Mouse (Mus musculus) layer of hippocampus, adult 2 months (tissue): ENCODE measurements around the gene Hmox1. TPM values are rescaled to one million over a fixed set of nuclear protein-coding genes. Genes with fewer than 3 reads are reported as not detected.
A peak's percentile ranks its signal among the peaks of the same experiment; 100 is the strongest.

Source experiments
- DNase-seq, 2 experiments: peaks; one replicate each; pipeline ENCODE4 v3.0.0; 2022; ENCODE audit warnings: low spot score in 2 of 2
- H3K27ac ChIP-seq: fragments of 200-600 bp; 2 replicates; pipeline ENCODE4 v1.8.1; 2022
- H3K4me3 ChIP-seq: fragments of 200-600 bp; 2 replicates; pipeline ENCODE4 v1.8.1; 2022; ENCODE audit warnings: mild to moderate bottlenecking
- CTCF ChIP-seq: fragments of 200-600 bp; conservative IDR thresholded peaks from 2 replicates; pipeline ENCODE4 v1.8.1; 2022; ENCODE audit warnings: antibody characterized with exemption, mild to moderate bottlenecking, moderate library complexity
- total RNA-seq, 2 experiments: library from RNA; stranded (reverse); gene quantifications; 2 replicates each; pipeline ENCODE4 v1.2.3; 2021

The Hmox1 gene
- total RNA-seq, 2 experiments from 2014 or later: 6.1 to 6.2 TPM

GRCm38 (mm10) chr8:75078215-75078614 lies 15.2 kb upstream of the Hmox1 start:
- no peak for TF ChIP-seq CTCF
- no peak overlapping the region for H3K4me3 ChIP-seq
- no peak for DNase-seq
- no peak overlapping the region for H3K27ac ChIP-seq

- H3K27ac ChIP-seq: no peak overlapping the region
- no peak for DNase-seq
- no peak for TF ChIP-seq CTCF
- H3K4me3 ChIP-seq: no peak overlapping the region
Observed at GRCm38 (mm10) chr8:75078851-75079250, 14.6 kb upstream of the Hmox1 start.

- H3K4me3 ChIP-seq: no peak overlapping the region
- H3K27ac ChIP-seq: no peak overlapping the region
- TF ChIP-seq CTCF: no peak
- no peak for DNase-seq
Observed at GRCm38 (mm10) chr8:75081364-75082040, 11.9 kb upstream of the Hmox1 start.

GRCm38 (mm10) chr8:75082181-75082805 lies 11.1 kb upstream of the Hmox1 start:
- DNase-seq: no peak
- no peak; the same call in 1 of the 2 replicates for TF ChIP-seq CTCF
- H3K27ac ChIP-seq: no peak overlapping the region
- H3K4me3 ChIP-seq: no peak overlapping the region

- no peak for TF ChIP-seq CTCF
- H3K27ac ChIP-seq: peak overlapping the region; percentile 68; the same call in 1 of the 2 replicates
- peak overlapping the region; percentile 36 for H3K4me3 ChIP-seq
- DNase-seq: peak; percentile 72 to 74
Observed at GRCm38 (mm10) chr8:75083846-75084245, 9.6 kb upstream of the Hmox1 start.

- TF ChIP-seq CTCF: no peak
- H3K27ac ChIP-seq: no peak overlapping the region
- DNase-seq: no peak
- H3K4me3 ChIP-seq: no peak overlapping the region
Observed at GRCm38 (mm10) chr8:75084382-75085064, 8.9 kb upstream of the Hmox1 start.

- Histone ChIP-seq H3K4me3 (no peak overlapping the region), H3K27ac (no peak overlapping the region)
- DNase-seq: no peak
- TF ChIP-seq CTCF: no peak
Observed at GRCm38 (mm10) chr8:75086002-75086401, 7.4 kb upstream of the Hmox1 start.

- Histone ChIP-seq H3K27ac (no peak overlapping the region), H3K4me3 (no peak overlapping the region)
- no peak for TF ChIP-seq CTCF
- DNase-seq: no peak
Observed at GRCm38 (mm10) chr8:75087127-75087526, 6.3 kb upstream of the Hmox1 start.

GRCm38 (mm10) chr8:75088989-75089881 lies 4.2 kb upstream of the Hmox1 start:
- Histone ChIP-seq H3K27ac (peak overlapping the region; percentile 43), H3K4me3 (no peak overlapping the region; the same call in 1 of the 2 replicates)
- DNase-seq: peak; percentile 72 to 81
- TF ChIP-seq CTCF: 0 out of 2 replicates have a peak, but pooled peaks have one; percentile 4

GRCm38 (mm10) chr8:75090781-75091365 lies 2.5 kb upstream of the Hmox1 start:
- DNase-seq: no peak
- Histone ChIP-seq H3K4me3 (no peak overlapping the region), H3K27ac (no peak overlapping the region)
- TF ChIP-seq CTCF: no peak

- DNase-seq: no peak
- Histone ChIP-seq H3K4me3 (no peak overlapping the region), H3K27ac (no peak overlapping the region)
- no peak for TF ChIP-seq CTCF
Observed at GRCm38 (mm10) chr8:75102956-75103355, 9.5 kb downstream of the Hmox1 start.

- H3K4me3 ChIP-seq: no peak overlapping the region
- H3K27ac ChIP-seq: no peak overlapping the region
- no peak for TF ChIP-seq CTCF
- DNase-seq: no peak
Observed at GRCm38 (mm10) chr8:75103376-75103878, 10.0 kb downstream of the Hmox1 start.
